Mouse (Mus musculus) neural tube, embryonic 13.5 days (tissue): ENCODE measurements at regions not wholly inside any gene's neighbourhood (a gene's known extent, or its start where the extent isn't known, plus 50 kb on each side); places are given as distances from the start of the nearest gene placed in this dataset.

Experiments
- ATAC-seq: fragments of 200-750 bp; cut with Nextera tagmentation; 2 replicates; pipeline ENCODE4 v1.8.0; 2017; ENCODE audit warnings: low read depth, mild to moderate bottlenecking, moderate TSS enrichment, moderate library complexity
- H3K27ac ChIP-seq: fragments of 300-500 bp; sonication (generic); replicated peaks from 2 replicates; pipeline ENCODE4 v1.5.1; 2015; ENCODE audit warnings: moderate library complexity, mild to moderate bottlenecking, inconsistent platforms
- H3K27me3 ChIP-seq: fragments of 300-500 bp; sonication (generic); 2 replicates; pipeline ENCODE4 v1.6.1; 2015; ENCODE audit warnings: mild to moderate bottlenecking, inconsistent platforms
- H3K36me3 ChIP-seq: fragments of 300-500 bp; sonication (generic); 2 replicates; pipeline ENCODE4 v1.6.1; 2015; ENCODE audit warnings: mild to moderate bottlenecking, inconsistent platforms
- H3K4me1 ChIP-seq: fragments of 300-500 bp; sonication (generic); replicated peaks from 2 replicates; pipeline ENCODE4 v1.6.1; 2015; ENCODE audit warnings: inconsistent platforms
- H3K4me2 ChIP-seq: fragments of 300-500 bp; sonication (generic); 2 replicates; pipeline ENCODE4 v1.6.1; 2015; ENCODE audit warnings: inconsistent platforms, mild to moderate bottlenecking, moderate library complexity
- H3K4me3 ChIP-seq: fragments of 300-500 bp; sonication (generic); 2 replicates; pipeline ENCODE4 v1.5.1; 2015; ENCODE audit warnings: mild to moderate bottlenecking, inconsistent platforms
- H3K9ac ChIP-seq: fragments of 300-500 bp; sonication (generic); 2 replicates; pipeline ENCODE4 v1.6.1; 2015; ENCODE audit warnings: moderate library complexity, mild to moderate bottlenecking, inconsistent platforms
- H3K9me3 ChIP-seq: fragments of 300-500 bp; sonication (generic); 2 replicates; pipeline ENCODE4 v1.6.1; 2016; ENCODE audit warnings: inconsistent platforms
- WGBS: fragments of 180-500 bp; shearing (Covaris S2); methylation state at CpG from one replicate; pipeline ENCODE4 v1.1.7; 2015; 5-methylcytosine and 5-hydroxymethylcytosine counted together

DNA sequence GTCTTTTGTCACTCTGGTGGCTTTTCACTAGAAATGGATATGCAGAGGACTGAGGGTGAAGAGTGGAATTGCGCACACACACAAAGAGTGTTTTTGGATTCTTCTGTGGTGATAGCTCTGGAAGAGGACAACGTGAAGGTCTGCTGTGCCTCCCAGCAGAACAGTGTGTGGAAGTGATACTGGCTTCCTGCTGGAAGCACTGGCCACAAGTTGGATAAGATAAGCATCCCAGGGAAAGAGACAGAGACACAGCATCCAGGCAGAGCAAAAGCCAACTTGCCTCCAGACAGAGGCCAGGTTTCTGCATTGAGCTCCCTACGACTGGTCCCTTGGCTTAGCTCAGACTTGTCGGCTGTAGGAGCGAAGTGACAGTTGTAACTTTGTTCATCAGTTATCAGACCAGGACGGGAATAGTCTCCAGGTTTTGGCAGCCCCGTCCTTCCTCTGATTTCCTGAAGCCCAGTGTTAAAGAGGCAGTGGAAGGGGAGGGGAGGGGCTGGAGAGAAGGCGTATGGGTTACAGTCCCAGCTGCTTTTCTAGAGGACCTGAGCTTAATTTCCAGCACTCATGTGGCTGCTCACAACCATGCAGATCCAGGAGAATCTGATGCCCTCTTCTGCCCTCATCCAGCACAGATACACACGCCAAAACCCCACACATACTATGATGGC is 89.2 kb downstream of the Tmem170b start:
- H3K4me3 ChIP-seq: no peak overlapping the region
- ATAC-seq: no peak
- 82% methylated on average over 9 of the region's 9 CpGs for WGBS

DNA sequence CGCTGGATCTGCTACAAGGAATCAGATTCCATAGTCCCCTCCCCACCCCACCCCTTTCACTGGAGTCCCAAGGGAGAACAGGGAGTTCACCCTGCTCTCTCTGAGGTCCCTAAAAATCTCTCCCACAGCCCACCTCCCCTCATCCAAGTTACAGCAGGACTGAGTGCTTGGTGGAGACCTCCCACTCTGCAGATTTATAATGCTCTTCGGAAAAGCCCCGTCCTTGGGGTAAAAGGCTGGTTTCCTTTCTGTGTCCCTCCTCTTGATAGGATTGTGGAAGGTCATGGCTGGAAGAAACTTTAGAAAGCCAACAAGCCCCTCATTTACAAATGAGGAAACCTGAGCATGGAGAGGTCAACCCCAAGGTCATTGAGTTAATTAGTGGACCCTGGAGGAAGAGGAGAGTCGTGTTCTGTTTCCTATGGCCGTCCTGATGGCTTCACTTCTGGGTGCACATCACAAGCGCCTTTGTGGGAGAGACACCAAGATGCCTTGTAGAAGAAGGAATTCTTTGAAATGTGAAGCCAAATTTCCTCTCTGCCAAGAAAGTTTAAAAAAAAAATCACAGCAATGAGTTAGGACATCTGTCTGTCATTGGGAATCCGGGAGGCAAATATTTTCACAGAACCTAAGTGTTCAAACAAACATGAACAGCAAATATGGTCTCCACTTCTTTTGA is 91.2 kb downstream of the Tmem170b start:
- H3K27me3 ChIP-seq: no peaks in the 10 kb centered on the region
- no peak for ATAC-seq
- WGBS: 85% methylated on average over 7 of the region's 7 CpGs
- no peaks in the 10 kb centered on the region for H3K4me1 ChIP-seq
- H3K9me3 ChIP-seq: no peaks in the 10 kb centered on the region
- no peak overlapping the region for H3K4me3 ChIP-seq
- H3K9ac ChIP-seq: no peak overlapping the region
- no peaks in the 10 kb centered on the region for H3K36me3 ChIP-seq
- H3K27ac ChIP-seq: no peak overlapping the region
- no peak overlapping the region for H3K4me2 ChIP-seq

More for the DNA sequence above, 89.2 kb downstream of the Tmem170b start:
- no peaks in the 10 kb centered on the region for H3K36me3 ChIP-seq
- H3K9ac ChIP-seq: no peak overlapping the region
- H3K9me3 ChIP-seq: no peaks in the 10 kb centered on the region
- H3K4me2 ChIP-seq: no peak overlapping the region
- H3K27me3 ChIP-seq: no peaks in the 10 kb centered on the region
- no peak overlapping the region for H3K27ac ChIP-seq
- no peaks in the 10 kb centered on the region for H3K4me1 ChIP-seq

DNA sequence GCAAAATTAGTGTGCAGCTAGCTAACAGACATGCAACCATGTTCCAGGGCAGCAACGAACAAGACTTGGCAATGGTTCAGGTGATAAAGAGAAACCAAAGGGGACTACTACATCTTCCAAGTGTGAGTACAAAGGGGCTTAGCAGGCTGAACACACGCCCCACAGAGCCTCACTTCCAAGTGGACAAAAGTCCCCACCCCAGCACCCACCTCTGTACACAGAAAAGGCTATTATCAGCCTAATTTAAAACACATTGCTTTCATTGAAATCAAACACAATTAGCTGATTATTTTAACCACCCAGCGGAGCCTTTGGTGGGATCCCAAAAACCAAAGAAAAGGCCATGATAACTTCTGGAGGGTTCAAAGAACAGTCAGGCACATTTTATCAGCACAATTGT is 95.6 kb downstream of the Tmem170b start:
- 0 out of 2 replicates have a peak, but pooled peaks cover 8% of the 10 kb centered on the region for H3K4me1 ChIP-seq
- H3K36me3 ChIP-seq: no peaks in the 10 kb centered on the region
- ATAC-seq: no peak
- no peaks in the 10 kb centered on the region for H3K27me3 ChIP-seq
- H3K27ac ChIP-seq: no peak overlapping the region
- no peaks in the 10 kb centered on the region for H3K9me3 ChIP-seq
- no peak overlapping the region for H3K4me3 ChIP-seq
- no peak overlapping the region for H3K4me2 ChIP-seq
- H3K9ac ChIP-seq: no peak overlapping the region
- WGBS: 53% methylated on average over 3 of the region's 3 CpGs

DNA sequence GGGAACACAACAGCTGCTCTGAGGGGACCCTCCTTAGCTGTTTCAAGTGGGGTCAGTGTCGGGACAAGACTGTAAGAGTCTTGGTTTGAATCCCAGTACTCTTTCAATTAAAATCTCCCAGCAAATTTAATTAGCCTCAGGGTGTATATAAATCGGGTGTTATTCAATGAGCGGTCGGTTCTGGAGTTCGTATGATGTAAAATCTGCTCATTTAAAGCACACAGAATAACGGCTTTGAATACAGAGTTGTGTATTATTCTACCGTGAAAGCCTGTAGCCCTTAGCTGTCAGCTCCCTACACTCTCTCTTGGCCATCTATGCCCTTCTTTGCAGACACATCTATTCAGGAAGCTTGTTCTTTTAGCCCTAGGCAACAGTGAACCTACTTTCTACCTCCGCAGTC is 96.1 kb downstream of the Tmem170b start:
- H3K27me3 ChIP-seq: no peaks in the 10 kb centered on the region
- no peak overlapping the region for H3K4me3 ChIP-seq
- no peaks in the 10 kb centered on the region for H3K36me3 ChIP-seq
- no peak overlapping the region for H3K27ac ChIP-seq
- no peaks in the 10 kb centered on the region for H3K9me3 ChIP-seq
- H3K9ac ChIP-seq: no peak overlapping the region
- 0 out of 2 replicates have a peak, but pooled peaks cover 8% of the 10 kb centered on the region for H3K4me1 ChIP-seq
- H3K4me2 ChIP-seq: no peak overlapping the region
- ATAC-seq: no peak
- 55% methylated on average over 8 of the region's 8 CpGs for WGBS

DNA sequence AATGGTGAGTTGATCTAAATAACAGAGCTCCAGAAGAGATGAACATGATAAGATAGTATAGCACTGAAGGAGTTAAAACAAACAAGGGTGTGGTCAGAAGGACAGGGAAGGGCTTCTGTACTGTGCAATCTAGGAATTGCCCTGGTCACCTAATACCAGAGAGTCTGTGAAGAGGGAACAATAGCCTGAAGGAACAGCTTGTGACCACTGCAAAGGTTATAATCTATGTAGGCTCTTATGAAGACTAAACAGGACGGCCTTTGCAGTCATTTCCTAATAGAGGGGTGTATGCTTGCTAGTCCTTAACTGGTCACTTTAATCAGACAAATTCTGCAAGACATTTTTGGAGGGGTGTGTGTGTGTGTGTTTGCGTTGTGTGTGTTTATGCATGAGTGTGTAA is 97.5 kb downstream of the Tmem170b start:
- no peak overlapping the region for H3K9ac ChIP-seq
- no peaks in the 10 kb centered on the region for H3K9me3 ChIP-seq
- no peak overlapping the region for H3K4me3 ChIP-seq
- no peak for ATAC-seq
- WGBS: 84% methylated on average over 2 of the region's 2 CpGs
- H3K27me3 ChIP-seq: no peaks in the 10 kb centered on the region
- H3K4me2 ChIP-seq: no peak overlapping the region
- no peaks in the 10 kb centered on the region for H3K36me3 ChIP-seq
- H3K4me1 ChIP-seq: 0 out of 2 replicates have a peak, but pooled peaks cover 8% of the 10 kb centered on the region
- no peak overlapping the region; the same call in 1 of the 2 replicates for H3K27ac ChIP-seq

DNA sequence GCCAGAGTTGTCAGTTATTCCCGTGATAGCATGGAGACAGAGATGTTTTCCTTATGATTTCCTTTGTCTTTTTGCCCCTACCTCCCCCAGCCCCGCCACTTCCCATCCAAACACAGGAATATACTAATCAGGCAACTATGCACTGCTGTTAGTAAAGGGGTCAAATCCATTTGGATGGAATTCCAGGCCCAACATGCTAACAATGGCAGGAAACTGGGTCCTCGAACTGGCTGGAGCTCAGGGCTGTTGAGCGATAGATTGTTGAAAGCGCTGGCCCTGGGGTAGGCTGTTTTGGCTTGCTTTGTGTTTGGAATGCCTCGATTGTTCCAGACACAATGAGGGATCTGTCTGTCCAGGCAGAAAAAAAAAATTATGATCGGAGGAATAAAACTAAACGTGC is 97.9 kb downstream of the Tmem170b start:
- no peak overlapping the region for H3K4me2 ChIP-seq
- H3K4me1 ChIP-seq: 0 out of 2 replicates have a peak, but pooled peaks cover 8% of the 10 kb centered on the region
- H3K4me3 ChIP-seq: no peak overlapping the region
- H3K9ac ChIP-seq: no peak overlapping the region
- H3K27ac ChIP-seq: no peak overlapping the region; the same call in 1 of the 2 replicates
- no peaks in the 10 kb centered on the region for H3K36me3 ChIP-seq
- WGBS: 58% methylated on average over 8 of the region's 8 CpGs
- no peak for ATAC-seq
- no peaks in the 10 kb centered on the region for H3K27me3 ChIP-seq
- H3K9me3 ChIP-seq: no peaks in the 10 kb centered on the region

DNA sequence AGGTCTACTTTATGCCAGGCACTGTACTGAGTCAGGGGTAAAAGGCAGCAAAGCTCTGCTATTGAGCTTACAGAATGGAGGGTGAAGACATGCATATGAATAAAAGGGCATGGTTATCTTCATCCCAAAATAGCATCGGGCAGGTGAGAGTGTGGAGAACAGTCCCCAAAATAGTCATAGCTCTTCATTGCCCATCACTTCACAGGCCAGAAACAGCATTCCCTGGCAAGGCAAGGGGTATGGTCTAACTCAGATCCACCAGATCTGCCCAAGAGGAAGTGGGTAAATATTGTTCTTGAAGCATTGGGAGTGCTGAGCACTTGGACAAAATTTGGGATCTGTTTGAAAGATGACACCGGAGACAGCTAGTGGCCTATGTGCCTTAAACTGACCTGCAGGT is 99.1 kb downstream of the Tmem170b start:
- ATAC-seq: no peak
- no peak overlapping the region for H3K4me2 ChIP-seq
- H3K27me3 ChIP-seq: no peaks in the 10 kb centered on the region
- H3K9ac ChIP-seq: no peak overlapping the region
- no peaks in the 10 kb centered on the region for H3K9me3 ChIP-seq
- no peaks in the 10 kb centered on the region for H3K36me3 ChIP-seq
- H3K4me3 ChIP-seq: no peak overlapping the region
- 98% methylated on average over 2 of the region's 2 CpGs for WGBS
- 0 out of 2 replicates have a peak, but pooled peaks cover 8% of the 10 kb centered on the region for H3K4me1 ChIP-seq
- no peak overlapping the region for H3K27ac ChIP-seq

DNA sequence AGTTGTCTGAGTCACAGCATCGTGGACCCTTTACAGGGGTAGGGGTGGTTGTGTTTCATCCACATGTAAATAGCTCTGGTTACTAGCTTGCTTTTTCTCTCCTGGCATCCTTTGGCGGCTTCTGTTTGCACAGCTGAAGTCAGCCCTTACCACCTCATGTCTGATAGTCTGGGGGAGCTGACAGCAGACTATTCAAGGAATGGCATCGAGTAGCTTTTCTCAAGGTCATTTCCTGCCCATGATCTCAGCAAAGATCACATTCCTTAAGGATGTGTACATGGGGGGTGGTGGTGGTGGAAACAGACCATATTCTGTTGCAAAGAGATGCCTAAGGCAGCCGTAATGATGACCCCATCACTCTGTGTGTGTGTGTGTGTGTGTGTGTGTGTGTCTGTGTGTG is 99.9 kb downstream of the Tmem170b start:
- Histone ChIP-seq H3K27me3 (no peaks in the 10 kb centered on the region), H3K4me1 (0 out of 2 replicates have a peak, but pooled peaks cover 8% of the 10 kb centered on the region), H3K4me2 (no peak overlapping the region), H3K9ac (no peak overlapping the region), H3K27ac (no peak overlapping the region), H3K4me3 (no peak overlapping the region), H3K9me3 (no peaks in the 10 kb centered on the region), H3K36me3 (no peaks in the 10 kb centered on the region)
- WGBS: 67% methylated on average over 4 of the region's 4 CpGs
- ATAC-seq: no peak

DNA sequence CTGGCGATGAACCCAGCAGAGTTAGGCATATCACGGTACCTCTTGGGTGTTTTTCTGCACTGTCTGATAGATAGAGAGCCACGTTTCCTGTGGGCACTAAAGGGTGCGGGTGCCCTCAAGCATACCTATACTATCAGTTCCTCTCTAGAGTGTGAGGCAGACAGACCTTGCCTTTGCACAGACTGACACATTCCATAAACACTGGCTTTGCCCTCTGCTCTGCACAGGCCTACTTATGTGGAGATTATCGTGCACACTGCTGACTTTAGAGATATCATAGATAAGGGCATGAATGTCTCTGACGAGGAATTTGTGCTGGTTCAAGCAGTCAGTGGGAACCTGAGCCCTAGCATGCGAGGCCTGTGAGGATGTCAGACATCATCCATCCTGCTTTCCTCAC is 102.1 kb downstream of the Tmem170b start:
- no peak for ATAC-seq
- 88% methylated on average over 7 of the region's 7 CpGs for WGBS
- Histone ChIP-seq H3K27me3 (no peaks in the 10 kb centered on the region), H3K4me3 (no peak overlapping the region), H3K4me2 (no peak overlapping the region), H3K27ac (no peak overlapping the region), H3K9ac (no peak overlapping the region), H3K36me3 (no peaks in the 10 kb centered on the region), H3K9me3 (no peaks in the 10 kb centered on the region), H3K4me1 (0 out of 2 replicates have a peak, but pooled peaks cover 11% of the 10 kb centered on the region)

DNA sequence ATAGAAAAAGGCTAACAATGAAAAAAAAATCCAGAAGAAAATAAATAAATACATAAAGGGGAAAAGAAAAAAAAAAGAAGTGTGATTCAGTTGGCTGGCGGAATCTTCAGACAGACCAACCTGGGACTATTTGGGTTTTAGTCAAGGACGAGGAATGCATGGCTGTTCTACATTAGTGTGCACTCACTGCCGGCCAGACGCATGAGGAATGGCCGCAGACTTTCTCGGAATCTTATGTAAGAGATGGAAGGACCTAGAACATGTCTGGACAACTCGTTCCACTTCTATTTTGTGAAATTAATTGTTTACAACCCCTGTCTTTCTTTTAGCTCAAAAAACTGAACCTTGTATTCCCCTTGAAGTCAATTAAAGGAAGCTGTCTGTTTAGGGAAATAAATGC is 103.4 kb downstream of the Tmem170b start:
- Histone ChIP-seq H3K4me2 (no peak overlapping the region), H3K9ac (no peak overlapping the region), H3K27me3 (no peaks in the 10 kb centered on the region), H3K27ac (no peak overlapping the region), H3K36me3 (no peaks in the 10 kb centered on the region), H3K4me3 (no peak overlapping the region), H3K9me3 (no peaks in the 10 kb centered on the region), H3K4me1 (0 out of 2 replicates have a peak, but pooled peaks cover 3% of the 10 kb centered on the region)
- 71% methylated on average over 7 of the region's 7 CpGs for WGBS
- no peak for ATAC-seq

DNA sequence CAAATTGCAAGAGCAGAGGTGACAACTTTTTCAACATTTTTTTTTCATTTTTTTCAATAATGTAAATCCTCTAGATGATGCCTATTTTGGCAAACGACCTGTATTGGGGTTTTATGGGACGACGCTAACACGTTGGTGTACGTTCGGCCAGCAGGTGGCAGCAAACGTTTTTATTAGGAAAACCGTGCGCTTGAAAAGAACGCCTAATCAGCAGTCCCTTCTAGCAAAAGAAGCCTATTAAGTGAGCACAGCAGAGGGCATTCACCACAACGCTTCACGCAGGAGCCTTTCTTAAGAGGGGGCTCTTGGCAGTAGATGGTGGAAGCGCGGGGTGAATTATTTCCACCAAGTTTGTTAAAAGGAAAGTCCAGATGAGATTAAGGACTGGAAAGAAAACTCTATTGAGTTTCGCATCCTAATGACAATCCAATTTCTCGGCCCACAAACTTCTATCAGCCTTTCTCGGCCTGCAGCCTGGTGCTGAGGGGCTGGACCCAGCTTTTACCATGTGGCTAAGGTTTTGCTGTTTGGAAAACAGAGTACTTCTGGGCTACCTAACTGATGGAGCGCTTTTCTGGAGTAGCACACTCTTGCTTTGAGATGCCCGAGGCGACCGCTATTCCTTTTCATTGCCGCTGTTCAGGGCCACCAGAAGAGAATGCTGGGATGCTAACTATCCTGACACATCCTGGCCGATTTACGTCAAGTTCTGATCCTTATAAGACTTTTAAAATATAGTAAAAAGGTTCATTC is 103.9 kb downstream of the Tmem170b start:
- WGBS: 30% methylated on average over 24 of the region's 24 CpGs
- Histone ChIP-seq H3K27me3 (no peaks in the 10 kb centered on the region), H3K4me3 (no peak overlapping the region), H3K27ac (no peak overlapping the region), H3K4me1 (0 out of 2 replicates have a peak, but pooled peaks cover 3% of the 10 kb centered on the region), H3K4me2 (no peak overlapping the region), H3K36me3 (no peaks in the 10 kb centered on the region), H3K9me3 (no peaks in the 10 kb centered on the region), H3K9ac (no peak overlapping the region)
- ATAC-seq: peak; percentile 83

DNA sequence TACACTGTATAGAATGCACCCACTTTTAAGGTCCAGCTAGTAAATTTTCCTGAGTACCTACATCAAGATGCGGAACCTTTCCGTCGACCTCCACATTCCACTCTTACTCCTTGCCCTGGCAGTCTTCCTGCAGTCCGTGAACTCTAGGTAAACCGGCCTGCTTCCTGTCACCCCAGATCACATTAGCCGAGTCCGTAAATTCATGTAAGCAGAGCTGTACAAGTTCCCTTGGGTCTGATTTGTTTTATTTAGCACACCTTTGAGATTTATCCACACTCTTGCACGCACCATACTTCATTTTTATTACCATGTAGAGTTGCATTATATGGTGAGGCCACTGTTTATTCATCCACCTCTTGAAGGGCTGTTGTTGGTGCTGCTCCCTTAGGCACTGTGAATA is 106.9 kb downstream of the Tmem170b start:
- 43% methylated on average over 8 of the region's 8 CpGs for WGBS
- no peak overlapping the region for H3K4me3 ChIP-seq
- H3K4me1 ChIP-seq: 0 out of 2 replicates have a peak, but pooled peaks cover 3% of the 10 kb centered on the region
- no peak overlapping the region for H3K27ac ChIP-seq
- ATAC-seq: no peak
- no peaks in the 10 kb centered on the region for H3K9me3 ChIP-seq
- H3K27me3 ChIP-seq: no peaks in the 10 kb centered on the region
- no peak overlapping the region for H3K4me2 ChIP-seq
- H3K36me3 ChIP-seq: no peaks in the 10 kb centered on the region
- no peak overlapping the region for H3K9ac ChIP-seq
